Mouse (Mus musculus): ENCODE data around the gene 2310011J03Rik.
A peak's percentile ranks its signal among the peaks of the same experiment; 100 is the strongest.

Gene 2310011J03Rik

DNA sequence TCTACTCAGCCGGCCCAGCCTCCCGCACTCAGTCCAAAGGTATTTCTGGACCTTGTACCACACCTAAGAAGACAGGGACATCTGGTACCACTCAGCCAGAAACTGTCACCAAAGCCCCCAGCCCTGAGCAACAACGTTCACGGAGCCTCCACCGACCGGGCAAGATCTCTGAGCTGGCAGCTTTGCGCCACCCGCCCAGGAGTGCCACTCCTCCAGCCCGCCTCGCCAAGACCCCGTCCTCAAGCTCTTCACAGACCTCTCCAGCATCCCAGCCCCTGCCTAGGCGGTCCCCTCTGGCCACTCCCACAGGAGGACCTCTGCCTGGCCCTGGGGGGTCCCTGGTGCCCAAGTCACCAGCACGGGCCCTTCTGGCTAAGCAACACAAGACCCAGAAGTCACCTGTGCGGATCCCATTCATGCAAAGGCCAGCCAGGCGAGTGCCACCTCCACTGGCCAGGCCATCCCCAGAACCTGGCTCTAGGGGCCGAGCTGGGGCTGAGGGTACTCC is 5.8 kb downstream of the 2310011J03Rik start:
- DNase-seq: no peak

DNA sequence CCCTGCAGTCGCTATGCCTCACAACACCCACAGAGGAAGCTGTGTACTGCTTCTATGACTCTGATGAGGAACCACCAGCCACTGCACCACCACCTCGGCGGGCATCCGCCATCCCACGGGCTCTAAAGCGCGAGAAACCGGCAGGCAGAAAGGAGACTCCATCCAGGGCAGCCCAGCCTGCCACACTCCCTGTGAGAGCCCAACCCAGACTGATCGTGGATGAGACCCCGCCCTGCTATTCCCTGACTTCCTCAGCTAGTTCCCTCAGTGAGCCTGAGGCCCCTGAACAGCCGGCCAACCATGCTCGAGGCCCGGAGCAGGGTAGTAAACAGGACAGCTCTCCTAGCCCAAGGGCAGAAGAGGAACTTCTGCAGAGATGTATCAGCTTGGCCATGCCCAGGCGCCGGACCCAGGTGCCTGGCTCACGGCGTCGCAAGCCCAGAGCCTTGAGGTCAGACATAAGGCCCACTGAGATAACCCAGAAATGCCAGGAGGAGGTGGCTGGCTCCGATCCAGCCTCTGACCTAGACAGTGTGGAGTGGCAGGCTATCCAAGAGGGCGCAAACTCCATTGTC is 6.6 kb downstream of the 2310011J03Rik start:
- DNase-seq: no peak

DNA sequence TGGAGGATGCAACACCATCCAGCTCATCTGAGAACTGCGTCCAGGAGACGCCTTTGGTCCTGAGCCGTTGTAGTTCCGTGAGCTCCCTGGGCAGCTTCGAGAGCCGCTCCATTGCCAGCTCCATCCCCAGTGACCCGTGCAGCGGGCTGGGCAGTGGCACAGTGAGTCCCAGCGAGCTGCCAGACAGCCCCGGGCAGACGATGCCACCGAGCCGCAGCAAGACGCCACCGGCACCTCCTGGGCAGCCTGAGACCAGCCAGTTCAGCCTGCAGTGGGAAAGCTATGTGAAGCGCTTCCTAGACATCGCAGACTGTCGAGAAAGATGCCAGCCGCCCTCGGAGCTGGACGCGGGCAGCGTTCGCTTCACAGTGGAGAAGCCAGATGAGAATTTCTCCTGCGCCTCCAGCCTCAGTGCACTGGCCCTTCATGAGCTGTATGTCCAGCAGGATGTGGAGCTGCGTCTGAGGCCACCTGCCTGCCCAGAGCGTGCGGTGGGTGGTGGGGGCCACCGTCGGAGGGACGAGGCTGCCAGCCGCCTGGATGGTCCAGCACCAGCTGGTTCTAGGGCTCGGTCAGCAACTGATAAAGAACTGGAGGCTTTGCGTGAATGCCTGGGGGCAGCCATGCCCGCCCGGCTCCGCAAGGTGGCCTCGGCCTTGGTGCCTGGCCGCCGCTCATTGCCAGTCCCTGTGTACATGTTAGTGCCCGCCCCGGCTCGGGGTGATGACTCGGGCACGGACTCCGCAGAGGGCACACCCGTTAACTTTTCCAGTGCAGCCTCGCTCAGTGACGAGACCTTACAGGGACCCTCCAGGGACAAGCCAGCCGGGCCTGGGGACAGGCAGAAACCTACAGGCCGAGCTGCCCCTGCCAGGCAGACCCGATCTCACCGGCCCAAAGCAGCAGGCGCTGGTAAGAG is 7.5 kb downstream of the 2310011J03Rik start:
- no peak for DNase-seq

DNA sequence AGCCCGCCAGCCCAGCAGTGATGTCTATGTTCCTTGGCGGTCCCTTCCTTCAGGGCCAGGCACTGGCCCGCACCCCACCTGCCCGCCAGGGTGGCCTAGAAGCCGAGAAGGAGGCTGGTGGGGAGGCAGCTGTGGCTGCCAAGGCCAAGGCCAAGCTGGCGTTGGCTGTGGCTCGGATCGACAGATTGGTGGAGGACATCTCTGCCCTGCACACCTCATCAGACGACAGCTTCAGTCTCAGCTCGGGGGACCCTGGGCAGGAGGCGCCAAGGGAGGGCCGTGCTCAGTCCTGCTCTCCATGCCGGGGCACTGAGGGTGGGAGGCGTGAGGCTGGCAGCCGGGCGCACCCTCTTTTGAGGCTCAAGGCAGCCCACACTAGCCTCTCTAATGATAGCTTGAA is 8.8 kb downstream of the 2310011J03Rik start:
- no peak for DNase-seq

DNA sequence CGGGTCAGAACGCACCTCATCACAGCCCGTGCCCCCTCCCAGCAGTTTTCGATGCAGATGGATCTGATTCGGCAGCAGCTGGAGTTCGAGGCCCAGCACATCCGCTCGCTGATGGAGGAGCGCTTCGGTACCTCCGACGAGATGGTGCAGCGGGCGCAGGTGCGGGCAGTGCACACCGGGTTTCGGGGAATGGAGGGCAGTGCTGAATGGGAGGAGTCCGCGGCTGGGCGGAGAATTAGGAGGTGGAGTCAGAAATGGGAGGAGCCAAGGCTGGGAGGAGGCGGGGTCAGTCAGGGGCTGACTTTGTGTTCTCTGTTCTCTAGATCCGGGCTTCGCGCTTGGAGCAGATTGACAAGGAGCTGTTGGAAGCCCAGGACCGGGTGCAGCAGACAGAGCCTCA is 15.5 kb downstream of the 2310011J03Rik start:
- DNase-seq: no peak

DNA sequence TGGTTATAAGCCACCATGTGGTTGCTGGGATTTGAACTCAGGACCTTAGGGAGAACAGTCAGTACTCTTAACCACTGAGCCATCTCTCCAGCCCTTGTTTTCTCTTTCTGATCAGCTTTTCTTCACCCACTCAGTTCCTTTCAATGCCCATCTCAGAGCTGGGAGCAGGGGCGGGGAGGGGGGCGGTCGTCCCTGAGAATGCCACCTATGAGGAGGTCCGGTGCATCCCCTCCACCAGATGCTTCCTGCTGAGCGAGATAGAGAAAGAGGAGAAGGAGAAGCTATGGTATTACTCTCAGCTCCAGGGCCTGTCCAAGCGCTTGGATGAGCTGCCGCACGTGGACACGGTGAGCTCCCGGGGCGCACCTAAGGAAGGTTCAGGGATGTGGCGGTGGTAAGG is 15.9 kb downstream of the 2310011J03Rik start:
- no peak for DNase-seq

DNA sequence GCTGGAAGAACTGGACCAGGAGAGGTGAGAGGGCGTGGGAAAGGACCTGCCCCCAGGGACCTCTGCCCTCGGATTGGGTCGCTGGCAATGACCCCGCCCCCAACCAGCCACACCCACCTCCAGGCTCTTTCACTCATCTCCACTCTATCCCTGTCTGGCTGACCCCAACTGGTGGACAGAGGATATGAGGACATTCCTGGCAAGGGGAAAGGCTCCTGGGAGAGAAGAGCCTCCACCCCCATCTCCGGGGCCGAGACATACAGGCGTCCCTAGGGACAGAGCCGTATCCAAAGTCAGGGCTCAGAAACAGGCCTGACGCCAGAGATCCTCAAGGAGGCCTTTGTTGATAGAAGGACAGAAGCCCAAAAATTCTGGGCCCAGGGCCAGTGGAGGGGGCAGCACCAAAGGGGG is 17.9 kb downstream of the 2310011J03Rik start:
- DNase-seq: peak; percentile 60

DNA sequence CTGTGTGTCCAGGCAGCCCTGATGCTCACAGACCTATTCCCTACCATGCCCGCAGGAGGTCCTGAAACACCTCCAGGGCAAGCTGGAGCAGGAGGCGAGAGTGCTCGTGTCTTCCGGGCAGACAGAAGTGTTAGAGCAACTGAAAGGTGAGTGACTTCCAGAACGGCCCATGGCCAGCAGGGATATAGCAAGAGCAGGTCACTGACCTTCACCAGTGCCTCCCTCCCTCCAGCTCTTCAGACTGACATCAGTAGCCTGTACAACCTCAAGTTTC is 18.3 kb downstream of the 2310011J03Rik start:
- DNase-seq: peak; percentile 30

DNA sequence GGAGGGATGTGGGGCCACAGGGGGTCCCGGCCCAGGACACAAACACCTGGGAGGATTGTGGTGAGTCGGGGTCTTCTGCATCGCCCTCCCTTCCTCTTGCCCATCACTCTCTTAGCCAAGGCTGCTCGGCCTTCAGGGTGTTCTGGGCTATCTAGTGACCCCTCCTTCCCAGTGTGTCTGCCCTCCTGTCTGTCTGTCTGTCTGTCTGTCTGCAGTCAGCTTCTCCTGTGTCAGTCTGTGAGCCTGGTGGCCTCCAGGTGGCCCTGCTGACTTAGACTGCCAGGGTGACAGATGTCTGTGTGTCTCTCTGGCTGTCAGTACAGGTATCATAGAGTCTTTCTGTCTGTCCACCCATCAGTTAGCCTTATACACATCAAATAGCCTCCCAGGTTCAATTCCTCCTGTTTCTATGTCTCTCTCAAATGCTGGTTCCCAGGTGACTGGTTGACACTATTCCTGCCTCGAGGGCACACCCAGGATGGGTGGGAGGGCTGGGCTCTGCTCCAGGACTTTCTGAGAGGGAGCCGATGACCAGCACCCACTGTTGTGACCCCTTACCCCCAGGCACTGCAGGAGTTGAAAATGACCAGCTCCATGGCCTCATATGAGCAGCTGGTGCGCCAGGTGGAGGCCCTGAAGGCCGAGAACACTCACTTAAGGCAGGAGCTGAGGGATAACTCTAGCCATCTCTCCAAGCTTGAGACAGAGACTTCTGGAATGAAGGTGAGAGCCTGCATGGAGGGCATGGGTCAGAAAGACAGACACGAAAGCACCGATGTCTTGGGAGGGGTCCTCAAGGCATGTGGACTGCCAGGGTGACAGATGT is 18.9 kb downstream of the 2310011J03Rik start:
- peak; percentile 41 for DNase-seq

DNA sequence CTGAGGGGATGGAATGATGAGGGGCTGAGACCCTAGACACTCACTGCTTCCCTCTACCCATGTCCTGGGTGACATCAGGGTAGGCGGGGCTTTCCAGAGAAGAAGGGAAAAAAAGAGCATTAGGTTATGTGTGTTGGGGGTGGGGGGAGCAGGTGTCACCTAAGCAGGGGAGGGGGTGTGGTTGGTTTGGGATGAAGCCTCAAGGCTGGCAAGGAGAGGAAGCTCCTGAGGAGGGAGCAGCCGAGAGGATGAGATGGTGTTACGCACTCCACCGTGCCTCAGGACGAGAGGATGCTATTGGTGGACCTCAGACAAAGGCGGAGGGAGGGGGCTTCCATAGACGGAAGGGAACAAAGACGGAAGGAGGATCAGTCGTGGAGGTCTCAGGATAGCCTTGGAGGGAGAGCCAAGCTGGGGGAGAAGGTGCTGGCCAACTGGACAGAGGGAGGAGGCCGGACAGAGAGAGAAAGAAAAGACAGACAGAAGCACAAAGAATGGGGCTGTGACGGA is 19.6 kb downstream of the 2310011J03Rik start:
- peak; percentile 42 for DNase-seq

DNA sequence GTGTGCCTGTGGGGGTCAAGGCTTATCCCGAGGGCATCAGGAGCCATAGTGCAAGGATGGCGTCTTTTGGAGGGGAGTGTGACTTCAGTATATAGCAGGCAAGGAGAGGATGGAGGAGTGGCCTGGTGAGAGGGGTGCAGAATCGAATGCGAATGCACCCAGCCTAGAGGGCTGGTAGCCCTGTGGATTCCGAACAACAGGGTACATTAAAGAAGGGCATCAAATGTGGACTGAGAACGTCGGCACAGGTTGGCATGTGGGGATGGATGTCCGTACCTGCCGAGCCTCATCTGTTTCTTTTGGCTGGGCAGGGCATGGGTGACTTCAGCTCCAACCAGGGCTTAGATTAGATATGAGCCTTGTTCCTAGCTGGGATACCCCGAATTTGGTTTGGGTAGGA is 20.5 kb downstream of the 2310011J03Rik start:
- no peak for DNase-seq

DNA sequence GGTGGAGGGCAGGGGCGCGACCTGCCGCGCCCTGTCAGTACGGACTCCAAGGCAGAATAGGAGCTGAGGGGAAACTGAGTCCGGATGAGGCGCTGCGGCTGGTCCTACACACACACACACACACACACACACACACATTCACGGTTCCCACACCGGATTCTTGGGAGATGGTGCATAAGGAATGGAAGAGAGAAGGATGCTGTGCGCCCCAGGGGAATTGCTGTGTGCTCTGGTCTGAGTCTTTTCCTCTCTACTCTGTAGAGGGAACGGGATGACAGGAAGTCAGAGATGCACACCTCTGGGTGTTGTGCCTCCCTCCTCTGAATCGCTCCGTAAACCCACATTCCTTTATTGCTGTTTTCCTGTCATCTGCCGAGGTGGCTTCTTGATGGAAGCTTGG is 21.0 kb downstream of the 2310011J03Rik start:
- no peak for DNase-seq

DNA sequence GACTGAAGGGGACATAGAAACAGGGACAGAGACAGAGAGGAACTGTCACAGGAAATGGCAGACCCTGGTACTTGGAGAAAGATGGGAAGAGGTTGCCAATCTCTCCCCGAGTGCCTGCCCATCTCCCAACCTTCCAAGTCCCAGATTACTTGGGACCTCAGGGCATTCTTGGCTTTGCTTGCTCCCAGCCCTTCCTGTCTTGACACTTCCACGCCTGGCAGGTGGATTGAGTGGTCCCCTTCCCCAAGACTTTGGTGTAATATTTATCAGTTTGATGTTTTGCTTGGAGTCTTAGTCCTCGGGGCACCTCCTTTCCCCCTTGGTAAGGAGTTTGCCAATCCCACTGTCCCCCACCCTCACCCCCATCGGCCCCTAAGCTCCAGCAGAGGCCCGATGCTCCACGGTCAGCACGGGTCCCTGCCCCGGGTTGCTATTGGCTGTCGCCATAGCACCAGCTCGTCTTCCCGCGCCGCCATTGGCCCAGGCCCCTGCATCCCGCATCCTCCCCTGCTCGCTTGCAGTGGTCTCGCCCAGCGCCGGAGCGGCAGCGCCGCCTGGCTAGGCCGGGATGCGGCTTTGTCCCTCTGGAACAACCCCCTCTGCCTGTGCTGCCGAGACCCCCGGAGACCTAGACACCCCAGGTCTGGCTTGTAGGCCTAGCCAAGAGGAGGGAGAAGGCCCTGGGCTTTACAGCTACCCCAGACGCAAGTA is 21.6 kb downstream of the 2310011J03Rik start:
- peak; percentile 92 for DNase-seq

DNA sequence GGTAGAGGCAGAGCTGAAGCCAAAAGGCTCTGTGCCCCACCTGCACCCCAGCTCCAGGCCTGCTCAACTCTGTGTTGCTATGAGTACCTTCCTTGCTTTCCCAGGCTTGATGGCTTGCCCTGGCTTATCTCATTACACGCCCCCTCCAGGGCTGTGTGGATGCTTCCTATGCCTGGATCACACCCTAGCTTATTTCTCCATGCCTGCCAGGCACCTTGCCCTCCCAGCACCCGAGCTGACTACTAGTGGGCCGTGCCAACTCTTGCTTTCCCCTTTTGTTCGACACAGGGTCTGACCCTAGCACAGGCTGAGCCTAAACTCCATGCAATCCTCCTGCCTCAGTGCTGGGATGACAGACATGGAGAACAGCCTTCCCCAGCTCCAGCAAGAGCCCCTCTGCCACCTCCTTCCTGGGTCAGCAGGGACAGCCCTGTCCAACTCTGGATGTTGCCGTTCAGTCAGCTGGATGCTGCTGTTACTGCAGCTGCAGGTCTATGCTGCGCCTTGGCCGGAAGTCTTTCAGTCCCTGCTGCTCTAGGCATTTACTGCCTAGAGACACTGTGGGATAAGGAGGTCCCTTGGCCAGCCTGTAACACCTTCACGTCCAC is 22.7 kb downstream of the 2310011J03Rik start:
- no peak for DNase-seq

DNA sequence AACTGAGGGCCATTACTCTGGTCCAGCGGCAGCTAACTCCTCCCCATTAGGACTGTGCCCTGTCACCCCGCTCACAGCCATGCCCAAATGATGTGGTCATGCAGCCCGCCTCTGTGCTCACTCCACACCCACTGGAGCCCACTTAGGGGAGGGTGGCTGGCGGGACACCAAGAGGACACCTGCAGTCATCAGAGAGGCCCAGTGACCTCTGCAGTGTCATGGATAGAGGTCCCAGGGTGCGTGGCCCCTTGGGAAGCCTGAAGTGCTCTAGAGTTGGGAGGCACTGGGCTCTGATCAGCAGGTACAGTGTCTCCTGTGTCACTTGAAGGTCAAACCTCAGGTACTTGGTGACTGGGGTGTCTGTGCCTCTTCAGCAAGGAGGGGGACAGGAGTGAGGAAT is 23.5 kb downstream of the 2310011J03Rik start:
- DNase-seq: no peak

DNA sequence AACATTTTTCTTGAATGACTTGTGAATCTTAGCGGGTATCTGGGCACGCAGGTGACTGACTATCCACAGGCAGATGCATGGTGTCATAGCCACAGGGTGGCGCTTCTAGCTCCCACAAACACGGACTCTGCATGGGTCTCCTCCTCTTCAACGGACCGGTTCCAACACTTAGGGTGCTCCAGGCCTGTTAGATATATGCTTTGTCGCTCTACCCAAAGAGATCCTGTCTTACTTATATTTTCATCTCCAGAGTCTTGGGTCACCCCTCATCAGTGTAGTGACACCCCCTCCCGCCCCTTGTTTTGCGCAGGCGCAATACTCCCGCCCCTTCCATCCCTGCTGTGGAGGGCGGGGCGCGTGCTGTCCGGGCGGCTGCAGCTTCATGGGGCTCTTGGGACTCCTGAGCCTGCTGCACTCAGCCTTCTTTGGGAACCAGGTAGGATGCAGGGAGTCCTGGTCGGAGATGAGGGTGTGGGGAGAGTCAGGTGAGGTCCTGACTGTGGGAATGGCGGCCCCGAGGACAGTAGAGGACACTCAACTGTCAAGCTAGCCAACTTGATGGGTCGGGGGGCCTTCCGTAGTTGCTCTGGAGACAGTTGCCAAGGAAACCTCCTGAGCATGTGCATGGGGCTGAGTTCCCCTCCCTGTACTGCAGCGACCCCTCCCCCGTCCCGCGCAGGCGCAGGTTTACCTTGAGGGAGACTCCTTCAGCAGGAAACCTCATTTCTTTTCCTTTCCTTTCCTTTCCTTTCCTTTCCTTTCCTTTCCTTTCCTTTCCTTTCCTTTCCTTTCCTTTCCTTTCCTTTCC is 24.5 kb downstream of the 2310011J03Rik start, which contains the start of gene Apc2:
Apc2 (plus strand) TSS at position 360 of the 808 bp plus-strand sequence.
- peak; percentile 83 for DNase-seq

DNA sequence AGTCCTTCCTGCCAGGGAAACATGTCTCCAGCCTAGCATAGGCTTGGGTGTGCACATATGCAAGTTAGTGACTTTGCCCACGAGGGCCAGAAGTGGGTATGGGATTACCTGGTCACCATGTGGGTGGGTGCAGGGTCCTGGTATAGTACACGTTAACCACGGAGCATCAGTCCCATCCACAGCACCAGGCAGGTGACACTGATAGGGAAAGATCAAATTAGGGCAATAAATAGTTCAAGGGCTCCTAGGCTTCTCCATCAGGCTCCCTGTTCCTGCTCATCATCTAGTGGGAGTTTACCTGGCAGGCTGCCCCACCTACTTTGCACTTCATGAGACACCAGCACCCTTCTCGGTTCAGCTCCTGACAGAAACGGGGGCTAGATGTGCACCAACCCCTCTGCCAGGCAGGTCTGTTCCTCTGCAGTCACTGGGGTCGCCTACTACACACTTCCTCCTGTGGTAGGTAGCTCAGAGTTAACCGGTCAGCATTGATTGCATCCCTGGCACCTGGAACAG is 25.5 kb downstream of the 2310011J03Rik start:
- no peak for DNase-seq

DNA sequence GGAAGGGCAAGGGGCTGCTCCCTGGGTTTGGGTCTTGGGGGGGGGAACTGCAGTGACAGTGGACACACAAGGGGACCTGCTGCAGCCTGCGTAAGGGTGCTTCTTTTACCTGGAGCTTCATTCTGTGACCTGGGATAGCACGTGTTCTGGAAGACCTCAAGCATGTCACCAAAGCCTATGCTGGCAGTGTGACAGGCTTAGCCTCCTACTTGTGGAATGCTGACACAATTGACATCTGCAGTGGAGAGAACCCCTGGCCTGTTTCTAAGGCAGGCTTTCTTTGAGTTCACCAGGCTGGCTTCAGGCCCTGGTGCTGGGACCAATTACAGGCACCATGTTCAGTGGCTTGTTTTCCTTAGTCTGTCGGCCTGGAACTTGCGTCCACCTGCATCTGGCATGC is 26.0 kb downstream of the 2310011J03Rik start:
- no peak for DNase-seq

DNA sequence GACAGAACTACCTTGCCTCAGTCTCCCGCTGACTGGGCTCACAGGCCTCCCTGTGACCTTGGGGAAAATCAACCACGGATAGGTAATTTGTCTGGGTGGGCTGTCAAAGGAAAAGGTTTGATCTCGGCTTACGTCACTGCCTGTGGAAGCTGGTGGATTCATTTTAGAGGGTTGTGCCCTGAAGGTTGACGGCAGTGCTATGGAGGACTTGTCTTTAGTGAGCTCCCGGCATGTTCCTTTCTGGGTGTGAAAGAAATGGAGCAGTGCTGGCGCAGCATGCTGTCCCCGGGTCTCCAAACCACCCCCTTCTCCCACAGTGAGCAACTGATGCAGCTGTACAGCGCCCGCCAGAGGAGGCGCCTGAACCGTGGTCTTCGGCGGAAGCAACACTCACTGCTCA is 27.0 kb downstream of the 2310011J03Rik start:
- DNase-seq: no peak

DNA sequence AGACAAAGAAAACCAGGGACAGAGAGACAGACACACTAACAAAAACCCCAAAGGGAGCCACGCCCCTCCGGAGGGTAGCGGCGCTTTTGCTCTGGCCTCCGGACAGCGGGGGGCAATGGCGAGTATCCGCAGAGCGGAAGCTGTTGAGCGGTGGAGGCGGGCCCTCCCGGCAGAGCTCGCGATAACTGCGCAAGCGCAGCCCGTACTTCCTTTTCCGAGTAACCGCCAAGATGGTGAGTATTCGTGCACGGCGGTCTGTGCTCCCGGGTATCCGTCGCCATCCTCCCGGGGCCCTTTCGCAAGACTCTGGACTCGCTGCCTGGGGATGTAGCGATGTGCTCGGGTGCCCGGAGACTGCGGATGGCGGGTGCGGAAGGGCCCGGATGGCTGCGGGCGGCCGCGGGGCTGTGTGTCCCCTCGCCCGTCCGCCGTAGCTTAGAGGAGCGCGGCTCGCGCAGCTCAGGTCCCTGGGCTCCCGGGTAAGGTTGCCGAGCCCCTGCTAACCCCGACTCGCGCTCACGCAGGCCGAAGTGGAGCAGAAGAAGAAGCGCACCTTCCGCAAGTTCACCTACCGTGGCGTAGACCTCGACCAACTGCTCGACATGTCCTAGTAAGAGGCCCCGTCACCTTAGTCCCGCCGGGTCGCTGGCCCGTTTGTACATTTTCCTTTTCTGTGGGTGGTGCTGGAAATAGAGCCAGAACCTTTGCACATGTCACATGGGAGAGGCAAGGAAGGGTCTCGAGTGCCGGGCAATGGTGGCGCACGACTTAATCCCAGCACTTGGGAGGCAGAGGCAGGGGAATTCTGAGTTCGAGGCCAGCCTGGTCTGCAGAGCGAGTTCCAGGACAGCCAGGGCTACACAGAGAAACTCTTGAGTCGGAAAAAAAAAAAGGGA is 27.8 kb downstream of the 2310011J03Rik start, which contains the start of gene Rps15:
Rps15 (plus strand) TSS at position 203 of the 896 bp plus-strand sequence.
- DNase-seq: peak; percentile 94
